Mouse (Mus musculus) neural tube, embryonic 11.5 days (tissue): ENCODE data around the gene Fam170b. TPM values are rescaled to one million over a fixed set of nuclear protein-coding genes. Genes with fewer than 3 reads are reported as not detected.

ENCODE experiments used
- ATAC-seq: fragments of 200-750 bp; cut with Nextera tagmentation; 2 replicates; pipeline ENCODE4 v1.8.0; 2017; ENCODE audit warnings: moderate number of reproducible peaks, mild to moderate bottlenecking, moderate TSS enrichment, moderate library complexity; ENCODE audit not compliant: insufficient read depth, low FRiP score, low TSS enrichment
- DNase-seq: peaks from one replicate; pipeline ENCODE4 v3.0.0-alpha.2; 2015; ENCODE audit warnings: low spot score
- H3K27ac ChIP-seq: fragments of 300-500 bp; sonication (generic); 2 replicates; pipeline ENCODE4 v1.5.1; 2014; ENCODE audit warnings: low read depth, mild to moderate bottlenecking, low read length
- H3K27me3 ChIP-seq: fragments of 300-500 bp; sonication (generic); 2 replicates; pipeline ENCODE4 v1.6.1; 2014; ENCODE audit warnings: mild to moderate bottlenecking, low read length, mixed read lengths; ENCODE audit not compliant: control insufficient read depth, insufficient read depth
- H3K36me3 ChIP-seq: fragments of 300-500 bp; sonication (generic); 2 replicates; pipeline ENCODE4 v1.6.1; 2014; ENCODE audit warnings: mild to moderate bottlenecking, low read length, moderate library complexity, mixed read lengths; ENCODE audit not compliant: control insufficient read depth, insufficient read depth
- H3K4me1 ChIP-seq: fragments of 300-500 bp; sonication (generic); 2 replicates; pipeline ENCODE4 v1.6.1; 2014; ENCODE audit warnings: low read length, mixed read lengths; ENCODE audit not compliant: control insufficient read depth, insufficient read depth
- H3K4me2 ChIP-seq: fragments of 300-500 bp; sonication (generic); 2 replicates; pipeline ENCODE4 v1.6.1; 2014; ENCODE audit warnings: low read depth, mild to moderate bottlenecking, moderate library complexity
- H3K4me3 ChIP-seq: fragments of 300-500 bp; sonication (generic); 2 replicates; pipeline ENCODE4 v1.5.1; 2014; ENCODE audit warnings: low read depth, low read length
- H3K9ac ChIP-seq: fragments of 300-500 bp; sonication (generic); 2 replicates; pipeline ENCODE4 v1.6.1; 2014; ENCODE audit warnings: mild to moderate bottlenecking, low read length
- H3K9me3 ChIP-seq: fragments of 300-500 bp; sonication (generic); 2 replicates; pipeline ENCODE4 v1.6.1; 2016; ENCODE audit warnings: low read length; ENCODE audit not compliant: control insufficient read depth
- WGBS: fragments of 180-500 bp; shearing (Covaris S2); extraction: QIAGEN DNeasy Blood & Tissue Kit; methylation state at CpG from one replicate; pipeline ENCODE4 v1.1.7; 2014; 5-methylcytosine and 5-hydroxymethylcytosine counted together
- polyA plus RNA-seq: library from polyadenylated mRNA; unstranded; fragments of >200 nt; fragmentation: Nextera tagmentation; extraction: Ambion mirVana; gene quantifications from 2 replicates; pipeline ENCODE4 v1.2.1, GENCODE M21; 2014

Gene Fam170b
- not detected in 2 replicates for polyA plus RNA-seq

GRCm38 (mm10) chr14:32833847-32834246, at the start of gene Fam170b:
Gene Fam170b (plus strand): TSS chr14:32833962.
- Histone ChIP-seq H3K27ac (no peak within 1 kb of the TSS), H3K9ac (no peak within 1 kb of the TSS), H3K4me2 (no peak within 1 kb of the TSS), H3K4me1 (no peaks in the 10 kb centered on the region), H3K27me3 (no peaks in the 10 kb centered on the region), H3K36me3 (no peaks in the 10 kb centered on the region), H3K9me3 (no peaks in the 10 kb centered on the region), H3K4me3 (no peak within 1 kb of the TSS)
- ATAC-seq (no peak), DNase-seq (no peak)
- 79% methylated on average over 8 of the region's 8 CpGs for WGBS

- H3K9ac ChIP-seq, result no peak overlapping the region
These were observed 49.5 kb upstream of the Fam170b start for GRCm38 (mm10) chr14:32784130-32784747.

GRCm38 (mm10) chr14:32784748-32785134, 49.0 kb upstream of the Fam170b start:
- H3K4me2 ChIP-seq, result no peak overlapping the region
- H3K36me3 ChIP-seq, result no peaks in the 10 kb centered on the region
- H3K9me3 ChIP-seq, result no peaks in the 10 kb centered on the region
- WGBS, result 77% methylated on average over 4 of the region's 4 CpGs
- H3K27me3 ChIP-seq, result no peaks in the 10 kb centered on the region
- ATAC-seq (no peak), DNase-seq (no peak)
- H3K27ac ChIP-seq, result no peak overlapping the region
- no peak overlapping the region for H3K9ac ChIP-seq
- no peak overlapping the region for H3K4me3 ChIP-seq
- H3K4me1 ChIP-seq, result no peaks in the 10 kb centered on the region

More at GRCm38 (mm10) chr14:32784130-32784747, 49.5 kb upstream of the Fam170b start:
- DNase-seq (no peak), ATAC-seq (no peak)
- Histone ChIP-seq H3K27ac (no peak overlapping the region), H3K9me3 (no peaks in the 10 kb centered on the region), H3K36me3 (no peaks in the 10 kb centered on the region), H3K4me1 (no peaks in the 10 kb centered on the region), H3K4me2 (no peak overlapping the region), H3K27me3 (no peaks in the 10 kb centered on the region), H3K4me3 (no peak overlapping the region)
- 89% methylated on average over 12 of the region's 12 CpGs for WGBS

- Histone ChIP-seq H3K9me3 (no peaks in the 10 kb centered on the region), H3K4me3 (no peak within 1 kb of the TSS), H3K36me3 (no peaks in the 10 kb centered on the region), H3K27ac (no peak within 1 kb of the TSS), H3K27me3 (no peaks in the 10 kb centered on the region), H3K4me1 (no peaks in the 10 kb centered on the region), H3K9ac (no peak within 1 kb of the TSS), H3K4me2 (no peak within 1 kb of the TSS)
- DNase-seq (no peak), ATAC-seq (no peak)
- WGBS, result 76% methylated on average over 3 of the region's 3 CpGs
These were observed 48.1 kb upstream of the Fam170b start, which contains the start of gene Tmem273 for GRCm38 (mm10) chr14:32785556-32786130. Gene Tmem273 (plus strand): TSS chr14:32785963.

- ATAC-seq (no peak), DNase-seq (no peak)
- Histone ChIP-seq H3K36me3 (no peaks in the 10 kb centered on the region), H3K27me3 (no peaks in the 10 kb centered on the region), H3K4me2 (no peak overlapping the region), H3K9ac (no peak overlapping the region), H3K4me1 (no peaks in the 10 kb centered on the region), H3K4me3 (no peak overlapping the region), H3K9me3 (no peaks in the 10 kb centered on the region), H3K27ac (no peak overlapping the region)
- 57% methylated on average over 5 of the region's 5 CpGs for WGBS
These were observed 46.1 kb upstream of the Fam170b start for GRCm38 (mm10) chr14:32787691-32788090.

GRCm38 (mm10) chr14:32796375-32796774, 37.4 kb upstream of the Fam170b start:
- Histone ChIP-seq H3K4me2 (no peak overlapping the region), H3K9me3 (no peaks in the 10 kb centered on the region), H3K27ac (no peak overlapping the region), H3K4me3 (no peak overlapping the region), H3K9ac (no peak overlapping the region), H3K4me1 (no peaks in the 10 kb centered on the region), H3K36me3 (no peaks in the 10 kb centered on the region), H3K27me3 (no peaks in the 10 kb centered on the region)
- DNase-seq, result peak; percentile 17
- 64% methylated on average over 8 of the region's 8 CpGs for WGBS
- ATAC-seq, result no peak

- no peak for DNase-seq
- 74% methylated on average over 2 of the region's 2 CpGs for WGBS
- no peak for ATAC-seq
- H3K36me3 ChIP-seq, result no peaks in the 10 kb centered on the region
- H3K27ac ChIP-seq, result no peak overlapping the region
- no peaks in the 10 kb centered on the region for H3K9me3 ChIP-seq
- H3K4me1 ChIP-seq, result no peaks in the 10 kb centered on the region
- no peak overlapping the region for H3K4me2 ChIP-seq
- H3K27me3 ChIP-seq, result no peaks in the 10 kb centered on the region
- H3K9ac ChIP-seq, result no peak overlapping the region
- H3K4me3 ChIP-seq, result no peak overlapping the region
These were observed 36.0 kb upstream of the Fam170b start for GRCm38 (mm10) chr14:32797803-32798202.

- DNase-seq, result no peak
- H3K4me3 ChIP-seq, result no peak overlapping the region
- no peak overlapping the region for H3K4me2 ChIP-seq
- H3K4me1 ChIP-seq, result no peaks in the 10 kb centered on the region
- no peaks in the 10 kb centered on the region for H3K27me3 ChIP-seq
- no peaks in the 10 kb centered on the region for H3K36me3 ChIP-seq
- 89% methylated on average over 4 of the region's 4 CpGs for WGBS
- no peak overlapping the region for H3K9ac ChIP-seq
- no peaks in the 10 kb centered on the region for H3K9me3 ChIP-seq
- no peak overlapping the region for H3K27ac ChIP-seq
- ATAC-seq, result no peak
These were observed 35.4 kb upstream of the Fam170b start for GRCm38 (mm10) chr14:32798355-32798754.

- Histone ChIP-seq H3K36me3 (no peaks in the 10 kb centered on the region), H3K4me1 (no peaks in the 10 kb centered on the region), H3K9ac (no peak overlapping the region), H3K4me3 (no peak overlapping the region), H3K4me2 (no peak overlapping the region), H3K27me3 (no peaks in the 10 kb centered on the region), H3K27ac (no peak overlapping the region), H3K9me3 (no peaks in the 10 kb centered on the region)
- WGBS, result 92% methylated on average over 7 of the region's 7 CpGs
- no peak for ATAC-seq
- no peak for DNase-seq
These were observed 33.7 kb upstream of the Fam170b start for GRCm38 (mm10) chr14:32800048-32800447.
